Mouse (Mus musculus) lung, adult 2 months (tissue): ENCODE results near the gene Ablim2.

ENCODE experiments used
- CTCF ChIP-seq: fragments of 200-500 bp; IDR thresholded peaks from 2 replicates; pipeline ENCODE4 v1.5.1; 2011; ENCODE audit warnings: mild to moderate bottlenecking, low read length, control low read depth; ENCODE audit not compliant: insufficient read depth
- POLR2A ChIP-seq: fragments of 200-500 bp; IDR thresholded peaks from 2 replicates; pipeline ENCODE4 v1.6.1; 2011; ENCODE audit warnings: low read depth, mild to moderate bottlenecking, control low read depth, low read length, borderline replicate concordance; ENCODE audit errors: extremely low read depth

DNA sequence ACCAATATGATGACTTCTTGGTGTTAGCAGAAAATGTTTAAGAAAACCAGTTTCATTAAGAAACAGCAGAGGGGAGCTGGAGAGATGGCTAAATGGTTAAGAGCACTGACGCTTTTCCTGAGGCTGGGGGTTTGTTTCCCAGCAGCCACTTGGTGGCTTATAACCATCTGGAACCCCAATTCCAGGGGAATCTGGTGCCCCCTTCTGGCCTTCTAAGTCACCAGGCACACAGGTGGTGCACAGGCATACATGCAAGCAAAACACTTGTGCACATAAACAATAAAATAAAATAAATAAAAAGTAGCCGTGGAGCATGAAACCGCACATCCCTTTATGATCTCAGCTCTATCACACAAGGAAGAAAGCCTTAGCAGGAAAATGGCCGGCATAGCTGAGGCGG, 3.6 kb downstream of the Ablim2 start:
- TF ChIP-seq POLR2A (no peak), CTCF (0 out of 2 replicates have a peak, but pooled peaks have one; percentile 0)
